Mouse (Mus musculus) ES-E14 (cell line): ENCODE measurements around the gene Galnt2. TPM values are rescaled to one million over a fixed set of nuclear protein-coding genes. Genes with fewer than 3 reads are reported as not detected.

Experiments
- DNase-seq: peaks from one replicate; pipeline ENCODE4 v3.0.0-alpha.2; 2013; ENCODE audit warnings: low read depth, low spot score
- H3K27ac ChIP-seq: 2 replicates; pipeline ENCODE4 v1.5.1; 2012; ENCODE audit warnings: low read depth, mild to moderate bottlenecking, low read length, moderate library complexity, mixed read lengths; ENCODE audit not compliant: poor library complexity, insufficient read depth, severe bottlenecking
- H3K36me3 ChIP-seq: 2 replicates; pipeline ENCODE4 v1.6.1; 2012; ENCODE audit warnings: mild to moderate bottlenecking, low read length, moderate library complexity, mixed read lengths; ENCODE audit not compliant: control insufficient read depth, poor library complexity, insufficient read depth, severe bottlenecking
- H3K4me1 ChIP-seq, 2 experiments: fragments of 150-350 bp in 1 of 2; sonication (generic) in 1 of 2; 2 replicates each; pipeline ENCODE4 v1.6.1; 2012; ENCODE audit warnings: low read length in 2 of 2, mild to moderate bottlenecking in 1 of 2, mixed read lengths in 1 of 2; ENCODE audit not compliant: control insufficient read depth in 2 of 2, insufficient read depth in 2 of 2, poor library complexity in 1 of 2
- H3K4me3 ChIP-seq, 2 experiments: fragments of 150-350 bp in 1 of 2; sonication (generic) in 1 of 2; 2 replicates each; pipeline ENCODE4 v1.5.1; 2012; ENCODE audit warnings: low read length in 2 of 2, low read depth in 1 of 2, mild to moderate bottlenecking in 1 of 2, mixed read lengths in 1 of 2; ENCODE audit not compliant: insufficient read depth in 1 of 2, poor library complexity in 1 of 2, severe bottlenecking in 1 of 2
- H3K9ac ChIP-seq: 2 replicates; pipeline ENCODE4 v1.6.1; 2012; ENCODE audit warnings: low read depth, mild to moderate bottlenecking, low read length, mixed read lengths; ENCODE audit not compliant: poor library complexity, insufficient read depth, severe bottlenecking
- H3K9me3 ChIP-seq: fragments of 150-350 bp; sonication (generic); 2 replicates; pipeline ENCODE4 v1.6.1; 2012; ENCODE audit warnings: low read depth, mild to moderate bottlenecking, low read length; ENCODE audit not compliant: control insufficient read depth, insufficient read depth
- CHD2 ChIP-seq: IDR thresholded peaks from 2 replicates; pipeline ENCODE4 v1.6.1; 2014; ENCODE audit warnings: mild to moderate bottlenecking, low read depth, low read length, inconsistent platforms
- HCFC1 ChIP-seq: IDR thresholded peaks from 2 replicates; pipeline ENCODE4 v1.6.1; 2012; ENCODE audit warnings: low read length, inconsistent platforms, borderline replicate concordance; ENCODE audit not compliant: insufficient read depth
- MAFK ChIP-seq: IDR thresholded peaks from 2 replicates; pipeline ENCODE4 v1.6.1; 2014; ENCODE audit warnings: mild to moderate bottlenecking, low read depth, low read length, inconsistent platforms; ENCODE audit not compliant: insufficient read depth
- ZC3H11A ChIP-seq: IDR thresholded peaks from 2 replicates; pipeline ENCODE4 v1.6.1; 2012; ENCODE audit warnings: low read depth, mild to moderate bottlenecking, inconsistent platforms, low read length, borderline replicate concordance
- ZNF384 ChIP-seq: IDR thresholded peaks from 2 replicates; pipeline ENCODE4 v1.6.1; 2012; ENCODE audit warnings: low read depth, low read length, inconsistent platforms
- in situ Hi-C, 2 experiments: fragments of 600-800 bp; cut with MboI; formaldehyde crosslinking; loops; one replicate each; pipeline ENCODE4 v1.15.1; 2025; ENCODE audit warnings: low sequenced_read_pairs in 2 of 2, inconsistent platforms in 1 of 2; ENCODE audit not compliant: unreplicated experiment in 2 of 2
- total RNA-seq: library from RNA; depleted of rRNA; stranded (reverse); fragments of 300-350 nt; gene quantifications from 2 replicates; pipeline ENCODE4 v1.2.3, GENCODE M21; 2012; rRNA removed

Galnt2 gene
- total RNA-seq: 41.0 and 45.6 TPM in 2 replicates

DNA sequence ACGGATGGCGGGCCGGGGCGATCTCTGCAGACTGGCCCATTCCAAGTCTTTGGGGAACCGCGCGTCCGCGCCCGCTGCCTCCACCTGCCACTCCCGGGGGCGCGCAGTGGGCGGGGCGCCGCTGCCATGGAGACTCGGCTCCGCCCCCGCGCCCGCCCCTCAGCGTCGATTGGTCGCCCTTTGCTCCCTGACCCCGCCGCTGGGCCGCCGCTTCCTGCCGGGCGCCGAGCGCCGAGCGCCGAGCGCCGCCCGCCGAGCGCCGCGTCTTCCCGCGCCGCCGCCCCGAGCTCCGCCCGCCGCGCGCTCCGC lies at the start of gene Galnt2:
TSS of gene Galnt2 (plus strand) at position 216 of the 309 bp plus-strand sequence.
- in situ Hi-C loops: no loop called here
- Histone ChIP-seq H3K9me3 (no peaks in the 10 kb centered on the region), H3K4me3 (peak within 1 kb of the TSS; percentile 88 to 91), H3K36me3 (no peaks in the 10 kb centered on the region), H3K9ac (peak within 1 kb of the TSS; percentile 85), H3K27ac (no peak within 1 kb of the TSS), H3K4me1 (peaks cover 8 to 20% of the 10 kb centered on the region in 2 experiments; a peak in 3 of 4 replicates)
- DNase-seq: peak; percentile 71
- TF ChIP-seq MAFK (no peak), ZC3H11A (no peak), HCFC1 (no peak), ZNF384 (no peak), CHD2 (no peak)

DNA sequence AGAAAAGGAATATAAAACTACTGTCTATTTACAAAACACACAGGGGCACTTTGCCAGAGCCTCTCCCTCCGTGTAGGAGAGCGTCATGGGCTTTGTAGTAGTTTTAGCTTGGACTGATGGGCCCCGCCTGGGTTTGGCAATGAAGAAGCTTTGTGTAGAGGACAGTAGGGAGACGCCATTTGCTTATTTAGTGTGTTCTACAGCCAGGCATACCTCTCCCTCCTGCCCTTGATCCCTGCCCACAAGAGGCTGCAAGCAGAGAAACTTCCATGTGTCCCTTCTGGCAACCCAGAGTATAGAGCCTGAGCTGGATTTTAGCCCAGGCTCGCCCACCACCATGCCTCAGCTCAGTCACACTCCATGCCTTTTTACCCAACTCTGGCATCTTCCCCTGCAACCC lies 49.4 kb upstream of the Galnt2 start:
- no peaks in the 10 kb centered on the region for H3K9me3 ChIP-seq
- no peak overlapping the region for H3K9ac ChIP-seq
- H3K4me3 ChIP-seq: no peak overlapping the region
- H3K27ac ChIP-seq: no peak overlapping the region
- no peak for DNase-seq
- TF ChIP-seq CHD2 (no peak), ZNF384 (no peak), MAFK (no peak), HCFC1 (no peak), ZC3H11A (no peak)
- in situ Hi-C loops: no loop called here
- no peaks in the 10 kb centered on the region for H3K36me3 ChIP-seq
- no peaks in the 10 kb centered on the region for H3K4me1 ChIP-seq

DNA sequence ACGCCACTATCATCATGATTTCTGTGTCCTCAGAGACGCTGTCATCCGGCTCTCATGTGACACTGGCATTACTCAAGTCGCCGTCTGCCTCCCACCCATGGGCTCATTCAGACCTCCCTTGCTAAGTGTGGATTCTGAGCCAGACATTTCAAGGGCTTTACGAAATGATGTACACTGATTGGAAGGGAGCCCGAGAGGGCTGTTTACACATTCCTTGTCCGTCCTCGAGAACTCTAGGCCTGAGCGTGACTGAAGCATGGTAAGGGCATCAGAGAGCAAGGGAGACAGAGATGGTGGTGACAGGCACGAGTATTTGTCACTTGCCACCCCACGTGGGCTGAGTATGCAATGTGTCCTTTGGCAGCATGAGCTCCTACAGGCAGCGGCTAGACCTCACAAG lies 49.0 kb upstream of the Galnt2 start:
- Histone ChIP-seq H3K36me3 (no peaks in the 10 kb centered on the region), H3K9me3 (no peaks in the 10 kb centered on the region), H3K4me3 (no peak overlapping the region), H3K9ac (no peak overlapping the region), H3K27ac (no peak overlapping the region), H3K4me1 (no peaks in the 10 kb centered on the region)
- TF ChIP-seq ZNF384 (no peak), MAFK (no peak), CHD2 (no peak), HCFC1 (no peak), ZC3H11A (no peak)
- in situ Hi-C loops: no loop called here
- no peak for DNase-seq

- H3K9me3 ChIP-seq: no peaks in the 10 kb centered on the region
- no peak for DNase-seq
- no peak overlapping the region for H3K9ac ChIP-seq
- TF ChIP-seq HCFC1: no peak
- no peak for TF ChIP-seq ZNF384
- TF ChIP-seq MAFK: no peak
- TF ChIP-seq CHD2: no peak
- no peaks in the 10 kb centered on the region for H3K36me3 ChIP-seq
- no peak overlapping the region for H3K4me3 ChIP-seq
- no peaks in the 10 kb centered on the region for H3K4me1 ChIP-seq
- H3K27ac ChIP-seq: no peak overlapping the region
- in situ Hi-C loops: no loop called here
Observed at GRCm38 (mm10) chr8:124184078-124184477, 47.1 kb upstream of the Galnt2 start.

DNA sequence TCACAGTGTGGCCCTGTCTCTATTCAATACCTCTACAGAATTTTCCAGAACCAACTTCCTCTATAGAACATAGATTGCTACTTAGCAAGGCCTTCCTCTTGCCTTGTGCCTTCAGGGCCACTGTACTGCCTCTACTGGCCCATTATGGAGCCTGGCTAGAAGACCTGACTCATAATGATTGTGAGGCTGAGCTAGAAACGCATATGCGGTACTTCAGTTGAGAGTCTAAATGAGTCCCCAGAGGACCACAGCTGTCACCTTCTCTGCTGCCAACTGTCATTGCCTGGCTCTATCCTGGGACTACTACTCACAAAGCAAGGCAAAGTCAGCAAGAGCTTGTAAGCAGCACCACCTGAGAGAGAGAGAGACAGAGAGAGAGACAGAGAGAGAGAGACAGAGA lies 46.7 kb upstream of the Galnt2 start:
- H3K4me1 ChIP-seq: no peaks in the 10 kb centered on the region
- H3K4me3 ChIP-seq: no peak overlapping the region
- in situ Hi-C loops: no loop called here
- no peak overlapping the region for H3K9ac ChIP-seq
- no peak overlapping the region for H3K27ac ChIP-seq
- H3K36me3 ChIP-seq: no peaks in the 10 kb centered on the region
- H3K9me3 ChIP-seq: no peaks in the 10 kb centered on the region
- no peak for TF ChIP-seq ZC3H11A
- TF ChIP-seq MAFK: no peak
- TF ChIP-seq ZNF384: no peak
- no peak for TF ChIP-seq CHD2
- no peak for TF ChIP-seq HCFC1
- no peak for DNase-seq
